Mouse (Mus musculus): ENCODE measurements around the gene Fnip1.
"Not testable (repeated sequence)": the region's sequence is repeated elsewhere in the genome, so short reads cannot be mapped to it uniquely, and the experiment has no call there.

Gene Fnip1

GRCm38 (mm10) chr11:54437823-54438337, at the start of gene Fnip1:
Gene Fnip1, plus strand, starts transcription at chr11:54438199.
- DNase-seq: peak; percentile 96

DNA sequence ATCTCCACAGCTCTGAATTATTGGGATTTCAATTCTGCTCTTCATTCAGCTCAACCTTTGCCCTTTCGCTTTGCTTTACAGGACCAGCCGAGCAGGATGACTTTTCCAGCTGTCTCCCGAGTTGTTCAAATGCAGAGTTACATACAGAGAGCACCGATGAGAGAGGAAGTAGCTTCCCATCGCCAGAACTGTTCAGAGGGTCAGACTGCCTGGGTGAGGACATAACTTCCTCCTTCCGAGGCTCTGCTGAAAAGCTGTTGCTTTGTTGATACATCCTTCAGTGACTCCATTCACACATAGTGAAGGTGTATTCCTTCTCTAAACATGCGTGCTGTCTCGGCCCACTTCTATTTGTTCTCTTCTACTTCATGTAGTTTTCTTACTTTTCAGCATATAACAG, 47.6 kb upstream of the Fnip1 start:
- no peak for DNase-seq

- no peak for DNase-seq
Measured at GRCm38 (mm10) chr11:54391326-54391725, 46.7 kb upstream of the Fnip1 start.

GRCm38 (mm10) chr11:54396686-54397085, 41.3 kb upstream of the Fnip1 start:
- no peak for DNase-seq

DNA sequence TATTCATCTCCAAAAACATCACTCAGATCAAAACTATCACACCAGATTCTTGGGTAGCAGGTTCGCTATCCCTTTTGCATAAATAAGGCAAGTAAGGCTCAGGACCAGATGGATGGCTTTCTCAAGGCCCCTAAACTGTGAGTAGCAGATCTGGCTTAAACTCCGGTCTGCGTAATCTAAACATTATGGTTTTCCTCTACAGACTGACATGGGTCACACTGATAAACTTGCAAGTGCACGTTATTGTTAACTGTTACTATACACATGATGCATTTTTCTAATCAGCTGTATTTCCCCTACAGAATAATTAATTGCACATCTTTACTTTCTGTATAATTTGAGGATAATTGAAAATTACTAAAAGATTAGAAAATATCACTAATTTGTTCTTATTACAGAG, 39.9 kb upstream of the Fnip1 start:
- DNase-seq: no peak

GRCm38 (mm10) chr11:54400803-54401202, 37.2 kb upstream of the Fnip1 start:
- not testable (repeated sequence) for DNase-seq

DNA sequence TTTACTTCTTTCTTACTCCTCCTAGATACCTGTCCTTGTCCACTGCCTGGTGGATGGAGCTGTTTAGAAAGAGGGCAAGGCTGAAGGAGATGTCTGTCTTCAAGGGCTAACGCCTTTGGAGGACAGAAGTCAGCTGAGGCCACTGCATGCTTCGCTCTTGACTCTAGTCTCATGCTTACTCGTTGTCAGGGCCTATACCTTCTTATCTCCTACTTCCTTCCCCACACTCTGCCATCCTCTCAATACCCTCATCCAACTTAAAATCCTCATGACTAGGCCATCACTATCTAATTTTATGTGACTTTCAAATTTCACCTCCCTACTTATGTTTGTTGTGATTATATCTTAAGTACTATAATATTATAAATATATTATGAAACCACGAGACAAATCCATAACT, 33.1 kb upstream of the Fnip1 start:
- no peak for DNase-seq

DNA sequence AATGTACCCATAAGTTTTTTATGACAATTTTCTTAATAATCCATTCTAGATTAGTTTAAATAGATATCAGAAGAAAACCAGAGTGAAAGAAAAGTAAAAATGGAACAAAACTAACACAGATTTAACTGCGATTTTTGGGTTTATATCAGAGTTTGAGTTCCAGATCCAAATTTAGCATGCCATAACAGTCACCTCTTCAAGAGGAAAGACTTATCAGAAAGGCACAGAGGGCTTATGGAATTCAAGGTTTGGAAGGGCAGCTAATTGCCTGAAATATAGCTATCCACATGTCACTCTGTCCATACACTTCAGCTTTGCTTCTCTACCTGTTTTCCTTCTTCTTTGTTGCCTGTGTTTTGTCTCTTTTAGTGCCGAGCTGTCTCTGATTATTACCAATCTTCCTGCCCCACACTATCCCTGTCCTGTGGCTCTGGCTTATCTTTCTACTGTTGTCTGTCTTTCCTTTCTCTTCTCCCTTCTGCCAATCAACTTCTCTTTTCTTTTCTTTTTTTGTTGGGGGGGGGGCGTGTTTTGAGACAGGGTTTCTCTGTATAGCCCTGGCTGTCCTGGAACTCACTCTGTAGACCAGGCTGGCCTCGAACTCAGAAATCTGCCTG, 31.0 kb upstream of the Fnip1 start:
- no peak for DNase-seq

- DNase-seq: peak; percentile 15
Measured at GRCm38 (mm10) chr11:54410612-54411011, 27.4 kb upstream of the Fnip1 start.

- DNase-seq: no peak
Measured at GRCm38 (mm10) chr11:54413017-54413416, 25.0 kb upstream of the Fnip1 start.

DNA sequence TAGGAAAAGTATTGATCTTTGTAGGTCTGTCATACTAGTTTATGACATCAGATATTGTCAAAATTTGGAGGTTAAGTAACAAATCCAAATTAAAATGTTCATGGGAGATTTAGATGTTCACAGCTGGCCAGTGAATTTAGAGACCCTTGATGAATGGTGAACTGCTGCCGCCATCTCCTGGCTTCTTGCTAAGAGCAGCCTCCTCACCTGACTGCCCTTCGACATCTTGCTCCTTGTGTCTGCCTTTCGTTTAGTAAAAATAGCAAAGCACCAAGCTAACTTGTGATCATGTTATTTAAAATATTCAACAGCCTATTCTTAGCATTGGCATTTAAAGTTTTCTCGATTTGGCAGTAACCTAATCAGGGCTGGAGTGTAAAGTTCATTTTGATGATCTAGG, 15.0 kb upstream of the Fnip1 start:
- DNase-seq: no peak

DNA sequence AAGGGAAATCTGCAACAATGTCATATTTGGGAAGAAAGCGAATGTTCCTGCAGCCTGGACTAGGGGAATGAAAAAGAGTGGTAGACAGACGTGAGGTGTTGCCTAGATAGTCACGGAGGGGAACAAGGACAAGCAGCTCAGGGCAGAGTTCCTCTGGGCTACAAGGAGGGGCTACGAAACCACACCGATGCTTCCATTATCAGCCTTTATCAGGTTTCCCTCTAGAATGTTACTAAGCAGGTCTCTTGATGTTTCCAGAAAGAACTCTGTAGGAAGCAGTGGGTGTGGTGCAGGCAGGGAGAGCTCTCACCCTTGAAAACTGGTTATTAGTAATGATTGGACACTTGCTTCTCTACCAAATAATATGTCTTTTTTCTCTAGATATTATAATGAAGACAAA, 11.7 kb upstream of the Fnip1 start:
- DNase-seq: no peak

DNA sequence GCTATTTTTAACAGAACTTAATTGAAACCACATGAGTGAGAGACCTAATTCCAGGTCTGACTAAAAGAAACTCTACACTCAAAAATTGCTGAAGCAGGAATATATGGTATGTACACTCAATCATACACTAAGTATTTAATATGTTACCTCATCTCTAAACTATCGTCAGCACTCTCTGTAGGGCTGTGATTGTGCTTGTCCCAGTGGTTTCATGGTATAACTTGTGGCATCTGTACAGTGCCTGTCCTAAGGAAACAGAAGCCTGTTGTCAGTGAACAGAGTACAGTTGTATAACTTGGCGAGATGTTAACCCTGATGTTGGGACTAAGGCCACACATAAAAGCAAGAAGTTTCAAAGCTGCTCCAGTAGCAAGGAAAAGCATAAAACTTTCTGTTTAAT, 10.9 kb upstream of the Fnip1 start:
- DNase-seq: no peak

- no peak for DNase-seq
Measured at GRCm38 (mm10) chr11:54427695-54428352, 10.2 kb upstream of the Fnip1 start.

- no peak for DNase-seq
Measured at GRCm38 (mm10) chr11:54429224-54429623, 8.8 kb upstream of the Fnip1 start.

DNA sequence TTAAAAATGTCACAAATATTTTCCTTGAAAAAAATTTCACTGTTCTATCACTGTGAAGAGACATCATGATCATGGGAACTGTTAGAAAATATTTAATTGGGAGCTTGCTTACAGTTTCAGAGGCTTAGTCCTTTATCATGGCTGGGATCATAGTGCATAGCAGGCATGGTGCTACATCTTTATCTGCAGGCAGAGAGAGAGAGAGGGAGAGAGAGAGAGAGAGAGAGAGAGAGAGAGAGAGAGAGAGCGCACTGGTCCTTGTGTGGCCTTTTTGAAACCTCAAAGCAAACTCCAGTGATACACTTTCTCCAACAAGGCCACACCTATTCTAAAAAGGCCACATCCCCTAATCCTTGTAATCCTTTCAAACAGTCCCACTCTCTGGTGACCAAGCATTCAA, 2.2 kb upstream of the Fnip1 start:
- DNase-seq: no peak

- no peak for DNase-seq
Measured at GRCm38 (mm10) chr11:54437310-54437822, 633 bp upstream of the Fnip1 start.

- DNase-seq: no peak
Measured at GRCm38 (mm10) chr11:54438366-54438781, 375 bp downstream of the Fnip1 start.

DNA sequence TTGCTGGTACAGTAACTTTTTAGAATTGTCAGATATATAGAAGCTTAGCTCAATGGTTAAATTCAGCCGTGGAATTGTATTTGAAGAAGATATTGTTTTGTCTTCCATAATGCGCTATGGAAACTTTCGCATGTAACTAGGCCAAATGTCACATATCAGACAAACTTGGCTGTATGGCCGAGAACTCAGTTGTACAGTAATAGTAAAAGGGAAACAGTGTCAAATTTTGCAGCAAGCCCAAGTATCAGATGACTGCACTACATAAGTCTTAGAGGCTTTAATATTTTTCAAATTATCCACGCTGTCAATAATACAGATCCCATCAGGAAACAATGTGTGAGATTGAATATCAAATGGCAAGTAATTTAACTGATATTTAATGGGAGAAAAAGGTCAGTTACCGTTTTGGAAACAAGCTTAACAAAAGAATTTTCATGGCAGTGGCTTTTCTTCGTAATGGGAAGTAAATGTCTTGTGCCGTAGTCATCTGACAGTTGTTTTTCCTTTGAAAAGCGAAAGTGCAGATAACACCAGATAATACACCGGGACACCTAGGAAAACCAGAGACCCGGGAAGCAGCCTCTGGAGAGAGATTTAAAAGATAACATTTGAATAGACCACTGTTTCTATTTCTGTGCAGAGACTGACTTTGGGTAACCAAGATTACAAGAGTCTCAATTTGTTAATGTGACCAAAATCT, 1.1 kb downstream of the Fnip1 start:
- DNase-seq: no peak

- DNase-seq: no peak
Measured at GRCm38 (mm10) chr11:54439691-54440029, 1.7 kb downstream of the Fnip1 start.

DNA sequence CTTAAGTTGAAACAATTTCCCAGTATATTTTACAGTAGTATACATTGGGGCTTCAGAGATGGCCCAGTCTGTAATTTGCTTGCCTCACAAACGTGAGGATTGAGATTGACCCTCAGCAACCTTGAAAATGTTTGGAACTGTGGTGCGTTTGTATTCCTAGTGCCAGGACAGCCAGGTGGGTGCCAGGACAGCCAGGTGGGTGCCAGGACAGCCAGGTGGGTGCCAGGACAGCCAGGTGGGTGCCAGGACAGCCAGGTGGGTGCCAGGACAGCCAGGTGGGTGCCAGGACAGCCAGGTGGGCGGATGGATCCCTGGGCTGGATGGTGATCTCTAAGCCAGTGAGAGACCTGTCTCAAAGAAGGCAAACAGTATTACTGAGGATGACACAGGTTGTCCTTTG, 12.8 kb downstream of the Fnip1 start:
- DNase-seq: not testable (repeated sequence)

- DNase-seq: no peak
Measured at GRCm38 (mm10) chr11:54454516-54454915, 16.5 kb downstream of the Fnip1 start.

DNA sequence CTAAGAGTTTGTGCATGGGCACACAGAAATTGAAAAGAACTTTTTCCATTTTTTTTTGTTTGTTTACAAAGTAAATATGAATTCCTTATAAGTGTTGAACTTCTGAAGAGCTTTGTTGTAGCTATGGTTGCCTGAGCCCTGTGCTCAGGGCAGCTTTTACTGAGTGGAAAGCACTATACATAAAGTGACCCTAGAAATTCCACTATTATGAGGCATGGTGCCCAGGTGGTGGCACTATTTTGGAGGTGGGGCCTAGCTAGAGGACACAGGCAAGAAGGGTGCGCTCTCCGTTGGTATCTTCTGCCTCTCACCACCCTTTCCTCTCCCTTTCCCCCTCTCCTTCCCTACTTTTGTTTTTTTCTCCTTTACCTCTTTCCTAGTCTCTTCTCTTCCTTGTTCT, 18.9 kb downstream of the Fnip1 start:
- no peak for DNase-seq

DNA sequence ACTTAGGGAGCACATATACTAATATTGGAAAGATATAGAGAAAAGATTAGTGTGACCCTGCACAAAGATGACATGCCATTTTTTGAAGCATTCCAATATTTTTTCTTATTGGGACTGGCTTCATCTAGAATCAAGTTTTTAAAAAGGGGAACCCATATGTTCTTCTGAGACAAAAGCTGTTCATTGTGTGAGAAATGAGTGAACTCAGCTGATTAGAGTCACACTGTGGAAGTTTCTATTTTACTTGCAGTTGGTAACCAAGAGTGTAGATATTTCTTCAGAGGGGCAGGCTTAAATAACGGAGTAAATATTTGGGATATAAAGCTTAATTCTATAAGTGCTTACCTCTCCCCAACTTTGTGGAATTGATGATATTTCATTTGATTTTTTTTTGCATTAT, 20.2 kb downstream of the Fnip1 start:
- DNase-seq: no peak

Measured in retina, postnatal 1 day (tissue).